Mouse (Mus musculus): ENCODE results near the gene Notch2. TPM values are rescaled to one million over a fixed set of nuclear protein-coding genes. Genes with fewer than 3 reads are reported as not detected.
"Not testable (repeated sequence)": the region's sequence is repeated elsewhere in the genome, so short reads cannot be mapped to it uniquely, and the experiment has no call there.

The Notch2 gene
- total and polyA plus RNA-seq, 3 experiments: 10.0 to 18.1 (median 14.9) TPM

- TF ChIP-seq CTCF (IDR thresholded peaks at IDR 0.05): no peak
- TF ChIP-seq EP300 (IDR thresholded peaks at IDR 0.05; ENCODE audit: insufficient read depth, low read depth, low read length): no peak
- TF ChIP-seq POLR2A (IDR thresholded peaks at IDR 0.05; ENCODE audit: insufficient read depth, low read depth, low read length): no peak
- Histone ChIP-seq H3K4me1 (ENCODE audit: control insufficient read depth, insufficient read depth, low read length) (no peaks in the 10 kb centered on the region), H3K27ac (no peak overlapping the region), H3K9ac (ENCODE audit: low read depth, low read length) (no peak overlapping the region), H3K79me2 (replicated peaks; ENCODE audit: control insufficient read depth, insufficient read depth, low read length) (no peaks in the 10 kb centered on the region), H3K36me3 (ENCODE audit: control insufficient read depth, insufficient read depth, low read length) (no peaks in the 10 kb centered on the region), H3K27me3 (ENCODE audit: control insufficient read depth, insufficient read depth, low read length) (no peaks in the 10 kb centered on the region), H3K4me3 (no peak overlapping the region)
- intact Hi-C loops (cut with DNase I): no loop called here
- DNase-seq: no peak
- 62% methylated on average over 5 of the region's 5 CpGs for WGBS
Observed at GRCm38 (mm10) chr3:98128716-98129115, 115.4 kb downstream of the Notch2 start.

GRCm38 (mm10) chr3:98132140-98132539 lies 118.8 kb downstream of the Notch2 start:
- H3K36me3 ChIP-seq (ENCODE audit: control insufficient read depth, insufficient read depth, low read length); H3K27ac ChIP-seq; H3K9ac ChIP-seq (ENCODE audit: low read depth, low read length); H3K4me1 ChIP-seq (ENCODE audit: control insufficient read depth, insufficient read depth, low read length); H3K79me2 ChIP-seq (replicated peaks; ENCODE audit: control insufficient read depth, insufficient read depth, low read length); DNase-seq; H3K4me3 ChIP-seq; H3K27me3 ChIP-seq (ENCODE audit: control insufficient read depth, insufficient read depth, low read length): not testable (repeated sequence)
- intact Hi-C loops (cut with DNase I): loop anchor here (5.0 kb wide), 1 partner anchor 205 kb away; no protein-coding TSS in a partner anchor
- 0 out of 2 replicates have a peak, but pooled peaks have one; percentile 16 for TF ChIP-seq CTCF (IDR thresholded peaks at IDR 0.05)
- 94% methylated on average over 4 of the region's 4 CpGs for WGBS

GRCm38 (mm10) chr3:98132636-98133035 lies 119.3 kb downstream of the Notch2 start:
- no peak for DNase-seq
- no peak overlapping the region for H3K27ac ChIP-seq
- TF ChIP-seq POLR2A (IDR thresholded peaks at IDR 0.05; ENCODE audit: insufficient read depth, low read depth, low read length) (no peak), EP300 (IDR thresholded peaks at IDR 0.05; ENCODE audit: insufficient read depth, low read depth, low read length) (no peak), CTCF (IDR thresholded peaks at IDR 0.05) (no peak)
- no peak overlapping the region for H3K4me3 ChIP-seq
- 93% methylated on average over 8 of the region's 8 CpGs for whole genome bisulfite sequencing
- no peaks in the 10 kb centered on the region for H3K36me3 ChIP-seq (ENCODE audit: control insufficient read depth, insufficient read depth, low read length)
- no peaks in the 10 kb centered on the region for H3K27me3 ChIP-seq (ENCODE audit: control insufficient read depth, insufficient read depth, low read length)
- no peaks in the 10 kb centered on the region for H3K79me2 ChIP-seq (replicated peaks; ENCODE audit: control insufficient read depth, insufficient read depth, low read length)
- H3K9ac ChIP-seq (ENCODE audit: low read depth, low read length): no peak overlapping the region
- H3K4me1 ChIP-seq (ENCODE audit: control insufficient read depth, insufficient read depth, low read length): no peaks in the 10 kb centered on the region
- intact Hi-C loops (cut with DNase I): loop anchor here (5.0 kb wide), 1 partner anchor 205 kb away; no protein-coding TSS in a partner anchor

GRCm38 (mm10) chr3:98141456-98141855 lies 128.1 kb downstream of the Notch2 start:
- TF ChIP-seq CTCF (IDR thresholded peaks at IDR 0.05) (no peak), EP300 (IDR thresholded peaks at IDR 0.05; ENCODE audit: insufficient read depth, low read depth, low read length) (no peak), POLR2A (IDR thresholded peaks at IDR 0.05; ENCODE audit: insufficient read depth, low read depth, low read length) (no peak)
- no peak for DNase-seq
- no peak overlapping the region for H3K4me3 ChIP-seq
- no peaks in the 10 kb centered on the region for H3K79me2 ChIP-seq (replicated peaks; ENCODE audit: control insufficient read depth, insufficient read depth, low read length)
- H3K27me3 ChIP-seq (ENCODE audit: control insufficient read depth, insufficient read depth, low read length): no peaks in the 10 kb centered on the region
- no peak overlapping the region for H3K9ac ChIP-seq (ENCODE audit: low read depth, low read length)
- 94% methylated on average over 15 of the region's 15 CpGs for WGBS
- no peaks in the 10 kb centered on the region for H3K36me3 ChIP-seq (ENCODE audit: control insufficient read depth, insufficient read depth, low read length)
- H3K4me1 ChIP-seq (ENCODE audit: control insufficient read depth, insufficient read depth, low read length): no peaks in the 10 kb centered on the region
- intact Hi-C loops (cut with DNase I): no loop called here
- no peak overlapping the region for H3K27ac ChIP-seq

- H3K27ac ChIP-seq: no peak overlapping the region
Observed at GRCm38 (mm10) chr3:98142862-98143261, 129.5 kb downstream of the Notch2 start.

GRCm38 (mm10) chr3:98145204-98145603 lies 131.9 kb downstream of the Notch2 start:
- no peak overlapping the region for H3K4me3 ChIP-seq
- no peak for TF ChIP-seq EP300 (IDR thresholded peaks at IDR 0.05; ENCODE audit: insufficient read depth, low read depth, low read length)
- TF ChIP-seq POLR2A (IDR thresholded peaks at IDR 0.05; ENCODE audit: insufficient read depth, low read depth, low read length): no peak
- no peak for TF ChIP-seq CTCF (IDR thresholded peaks at IDR 0.05)
- 84% methylated on average over 10 of the region's 10 CpGs for WGBS
- no peak overlapping the region for H3K27ac ChIP-seq
- no peaks in the 10 kb centered on the region for H3K27me3 ChIP-seq (ENCODE audit: control insufficient read depth, insufficient read depth, low read length)
- no peak for DNase-seq
- H3K4me1 ChIP-seq (ENCODE audit: control insufficient read depth, insufficient read depth, low read length): no peaks in the 10 kb centered on the region
- no peaks in the 10 kb centered on the region for H3K36me3 ChIP-seq (ENCODE audit: control insufficient read depth, insufficient read depth, low read length)
- H3K9ac ChIP-seq (ENCODE audit: low read depth, low read length): no peak overlapping the region
- intact Hi-C loops (cut with DNase I): no loop called here
- H3K79me2 ChIP-seq (replicated peaks; ENCODE audit: control insufficient read depth, insufficient read depth, low read length): no peaks in the 10 kb centered on the region

More at GRCm38 (mm10) chr3:98142862-98143261, 129.5 kb downstream of the Notch2 start:
- H3K4me3 ChIP-seq: no peak overlapping the region
- H3K36me3 ChIP-seq (ENCODE audit: control insufficient read depth, insufficient read depth, low read length): no peaks in the 10 kb centered on the region
- intact Hi-C loops (cut with DNase I): no loop called here
- H3K9ac ChIP-seq (ENCODE audit: low read depth, low read length): no peak overlapping the region
- no peaks in the 10 kb centered on the region for H3K4me1 ChIP-seq (ENCODE audit: control insufficient read depth, insufficient read depth, low read length)
- no peak for TF ChIP-seq POLR2A (IDR thresholded peaks at IDR 0.05; ENCODE audit: insufficient read depth, low read depth, low read length)
- no peak for TF ChIP-seq CTCF (IDR thresholded peaks at IDR 0.05)
- 95% methylated on average over 13 of the region's 13 CpGs for WGBS
- no peak for DNase-seq
- H3K79me2 ChIP-seq (replicated peaks; ENCODE audit: control insufficient read depth, insufficient read depth, low read length): no peaks in the 10 kb centered on the region
- H3K27me3 ChIP-seq (ENCODE audit: control insufficient read depth, insufficient read depth, low read length): no peaks in the 10 kb centered on the region

Data from heart, adult 2 months (tissue).